Mouse (Mus musculus): ENCODE results near the gene Snx11.
"Not testable (repeated sequence)": the region's sequence is repeated elsewhere in the genome, so short reads cannot be mapped to it uniquely, and the experiment has no call there.

Snx11 gene

DNA sequence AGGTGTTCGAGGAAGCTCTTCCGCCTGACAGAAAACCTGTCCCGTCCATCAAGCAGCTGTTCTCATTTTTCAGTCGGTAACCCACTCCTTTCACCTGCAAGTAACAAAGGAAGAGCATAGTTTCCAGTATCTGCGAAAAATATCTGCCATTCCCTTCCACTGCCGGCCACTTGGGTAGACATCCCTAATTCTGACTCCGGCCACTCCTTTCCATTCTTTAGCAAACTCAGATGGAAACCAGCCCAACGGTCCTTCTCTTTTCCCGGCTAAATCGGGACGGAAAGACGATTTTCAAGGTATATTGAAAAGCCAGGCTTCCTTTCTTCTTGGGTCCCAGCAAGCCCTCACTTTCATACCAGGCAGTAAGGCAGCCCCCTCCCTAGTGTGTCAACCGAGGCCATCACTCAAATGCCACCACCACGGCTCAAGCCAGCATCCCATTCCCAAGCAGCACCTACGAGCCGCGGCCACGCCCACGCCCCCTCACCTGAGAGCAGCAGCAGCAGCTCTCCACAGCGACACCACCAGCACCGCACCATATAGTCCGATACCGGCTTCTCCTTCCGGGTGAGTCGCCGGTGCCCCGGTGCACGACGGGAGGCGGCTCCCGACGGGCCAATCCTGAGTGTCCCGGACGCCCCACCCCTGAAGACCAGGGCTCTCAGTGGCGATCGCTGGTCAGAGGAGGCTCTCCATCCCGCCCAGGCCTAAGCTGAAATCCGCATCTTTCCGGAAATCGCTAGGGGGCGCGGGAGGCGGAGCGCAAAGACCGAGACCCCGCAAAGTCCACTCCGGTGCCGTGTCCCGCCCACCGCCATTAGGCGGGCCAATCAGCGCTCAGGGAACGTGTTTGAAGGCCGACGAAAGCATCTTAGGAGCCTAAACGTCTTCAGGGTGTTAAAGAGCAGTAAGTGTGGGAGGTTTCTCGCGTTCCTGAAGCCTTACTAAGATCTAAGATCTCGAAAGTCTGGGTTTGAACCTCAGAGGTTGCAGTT, at the start of gene Snx11:
Gene Snx11, minus strand, starts transcription at position 592 of the 995 bp plus-strand sequence.
- in situ Hi-C loops (cut with MboI; ENCODE audit: unreplicated experiment in 2 of 2): loop anchor here in 1 of 2 experiments (10.0 kb wide), 2 partner anchors 58 to 268 kb away; partner anchors contain the start of genes Lrrc46 and Mrpl10

DNA sequence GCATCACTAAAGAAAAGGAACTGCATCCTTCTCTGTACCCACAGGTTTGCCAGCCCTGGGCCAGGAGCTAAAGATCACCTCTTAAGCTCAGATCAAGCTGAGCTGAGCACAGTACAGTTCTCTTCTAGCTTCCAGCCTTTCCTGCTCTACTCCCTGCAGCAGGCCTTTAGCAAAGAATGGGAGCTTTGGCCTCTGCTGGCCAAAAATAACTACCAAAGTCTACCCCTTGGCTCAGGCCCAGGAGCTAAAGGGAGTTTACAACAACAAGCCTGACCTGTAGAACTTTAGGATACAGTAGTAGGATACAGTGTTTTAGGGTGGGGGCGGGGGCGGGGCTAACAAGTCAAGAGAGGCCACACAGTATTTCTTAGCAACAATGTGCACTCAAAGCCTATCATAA, 49.1 kb upstream of the Snx11 start:
- in situ Hi-C loops (cut with MboI; ENCODE audit: unreplicated experiment in 2 of 2): loop anchor here in 1 of 2 experiments (5.0 kb wide), 1 partner anchor 34 kb away; no protein-coding TSS in a partner anchor

DNA sequence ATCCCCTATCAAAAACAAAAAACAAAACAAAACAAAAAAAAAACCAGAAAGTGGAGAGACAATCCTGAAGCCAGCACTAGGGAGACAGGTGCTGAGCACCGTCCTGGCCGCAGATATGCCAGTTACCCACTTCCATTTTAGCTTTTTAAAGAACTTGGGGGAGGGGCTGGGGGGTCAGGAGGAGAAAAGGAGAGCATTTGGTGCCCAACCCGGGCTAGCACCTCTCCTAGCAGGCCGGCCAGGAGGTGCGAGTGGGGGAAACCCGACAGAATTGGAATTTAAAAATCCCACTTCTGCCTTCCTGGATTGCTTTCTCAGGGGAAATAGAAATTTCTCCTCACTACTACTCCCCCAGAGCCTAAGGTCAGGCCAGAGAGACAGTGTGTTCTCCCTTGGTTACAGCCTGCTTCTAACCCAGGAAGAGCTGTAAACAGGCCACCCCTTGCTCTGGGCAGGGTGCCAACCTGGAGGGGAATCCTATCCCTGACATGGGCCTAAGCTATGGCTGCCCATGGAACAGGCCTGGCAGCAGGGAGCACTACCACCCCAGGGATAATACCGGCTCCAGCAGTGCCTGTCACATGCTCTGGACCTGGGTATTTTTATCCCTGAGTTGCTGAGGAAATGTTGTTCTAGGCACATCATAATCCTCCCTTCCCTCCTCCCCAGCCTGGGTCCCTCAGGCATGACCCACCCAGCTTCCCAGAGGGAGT, 47.6 kb upstream of the Snx11 start:
- in situ Hi-C loops (cut with MboI; ENCODE audit: unreplicated experiment in 2 of 2): loop anchor here in 1 of 2 experiments (5.0 kb wide), 1 partner anchor 33 kb away; no protein-coding TSS in a partner anchor

DNA sequence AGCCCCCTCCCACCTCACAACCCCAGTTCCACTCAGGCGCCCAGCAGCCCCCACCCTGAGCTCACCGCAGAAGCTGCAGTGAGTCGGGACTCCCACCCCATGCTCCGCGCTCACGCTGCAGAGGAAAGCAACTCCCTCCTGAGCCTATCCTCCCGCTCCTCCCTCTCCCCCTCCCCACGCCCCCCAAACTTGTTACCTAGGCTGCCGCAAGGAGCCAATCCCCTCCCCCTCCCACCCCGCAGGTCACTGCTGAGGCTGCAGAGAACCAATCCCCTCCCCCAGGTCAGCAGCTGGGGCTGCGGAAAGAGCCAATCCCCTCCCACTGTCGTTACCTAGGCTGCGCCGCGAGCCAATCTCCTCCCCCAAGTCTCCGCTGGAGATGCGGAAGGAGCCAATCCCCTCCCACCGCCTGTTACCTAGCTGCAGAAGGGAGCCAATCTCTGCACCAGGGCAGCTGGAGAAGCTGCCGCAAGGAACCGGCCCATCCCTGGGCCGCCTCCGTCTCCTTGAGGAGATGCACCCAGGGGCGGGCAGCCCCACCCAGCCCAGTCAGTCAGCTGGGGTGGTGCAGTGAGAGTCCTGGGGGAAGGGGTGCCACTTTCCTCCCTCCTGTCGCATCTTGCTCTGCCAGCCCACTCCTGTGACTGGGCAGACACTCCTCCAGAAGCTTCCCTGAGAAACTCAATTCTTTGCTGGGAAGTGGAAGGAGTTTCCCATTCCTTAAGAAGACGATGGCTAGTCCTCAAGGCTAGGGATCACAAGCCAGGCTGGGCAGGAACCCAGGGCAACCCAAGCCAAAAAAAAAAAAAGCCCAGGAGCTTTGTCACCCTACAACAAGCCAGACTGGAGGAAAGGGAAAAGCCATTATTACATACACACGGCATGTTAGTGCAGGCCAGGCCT, 46.8 kb upstream of the Snx11 start:
- in situ Hi-C loops (cut with MboI; ENCODE audit: unreplicated experiment in 2 of 2): no loop called here

DNA sequence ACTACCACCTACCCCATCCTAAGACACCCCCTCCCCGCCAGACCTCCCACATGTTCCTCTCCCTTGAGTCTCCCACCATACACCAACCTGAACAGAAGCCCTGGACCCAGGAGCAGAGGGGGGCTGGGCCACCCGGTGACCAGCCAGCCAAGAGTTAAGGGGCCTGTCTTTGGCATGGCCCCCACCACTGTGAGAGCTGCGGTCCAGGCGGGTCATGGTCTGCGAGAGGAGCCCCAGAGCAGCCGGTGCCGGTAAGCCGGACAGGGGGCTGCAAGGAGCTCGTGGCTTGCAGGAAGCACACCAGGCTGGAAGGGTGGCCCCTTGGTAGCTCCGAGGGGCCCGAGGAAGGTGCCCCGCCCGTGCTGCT, 46.1 kb upstream of the Snx11 start:
- in situ Hi-C loops (cut with MboI; ENCODE audit: unreplicated experiment in 2 of 2): no loop called here

DNA sequence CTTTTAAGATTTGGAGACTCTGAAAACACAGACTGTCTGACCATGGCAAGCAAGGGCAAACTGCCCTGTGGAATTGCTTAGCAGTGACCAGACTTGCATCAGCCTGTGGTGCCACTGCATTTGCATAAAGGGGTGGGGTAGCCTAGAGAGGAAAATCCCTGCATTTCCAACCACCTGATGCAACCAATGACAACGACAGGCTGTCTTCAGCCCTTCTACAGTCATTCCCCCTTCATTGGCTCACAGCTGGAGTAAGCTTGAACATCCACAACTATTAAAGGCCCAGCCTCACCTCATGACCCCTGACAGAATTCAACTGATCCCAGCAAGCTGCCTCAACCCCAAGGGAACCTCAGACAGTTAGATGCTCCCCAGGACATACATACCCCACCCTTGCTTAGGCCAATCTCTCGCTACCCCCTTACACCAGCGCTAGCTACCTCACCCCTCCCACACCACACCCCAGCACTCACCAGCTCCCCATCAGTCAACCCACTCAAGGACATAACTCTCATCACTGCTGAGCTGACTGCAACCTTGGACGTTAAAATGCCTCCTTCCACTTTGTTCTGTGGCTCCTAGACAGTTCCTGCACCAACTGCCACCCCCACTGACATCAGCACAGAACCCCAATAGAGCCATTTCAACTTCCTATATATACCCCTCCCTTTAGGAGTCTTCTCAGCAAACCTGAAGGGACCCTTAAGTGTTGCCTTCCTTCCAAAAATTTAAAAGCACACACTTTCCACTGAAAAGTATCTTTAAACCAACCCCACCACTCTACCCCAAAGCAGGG, 45.5 kb upstream of the Snx11 start:
- in situ Hi-C loops (cut with MboI; ENCODE audit: unreplicated experiment in 2 of 2): no loop called here

DNA sequence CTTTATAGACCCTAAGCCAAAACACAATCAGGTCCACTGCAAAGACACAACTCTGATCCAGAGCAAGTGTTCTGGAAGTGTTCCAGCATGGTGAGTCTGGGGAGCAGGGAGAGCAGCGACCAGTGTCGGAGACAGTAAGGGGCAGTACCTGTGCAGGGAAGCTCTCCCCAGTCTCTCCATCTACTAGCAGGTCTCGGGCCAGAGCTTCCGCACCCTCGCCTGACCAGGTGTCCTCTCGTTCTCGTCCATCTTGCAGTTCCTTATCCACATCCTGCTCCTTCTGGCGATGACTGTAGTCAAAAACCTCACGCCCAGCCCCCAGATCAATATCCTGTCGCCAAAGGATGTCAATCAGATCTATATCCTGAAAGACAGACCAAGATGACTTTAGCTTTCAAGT, 44.6 kb upstream of the Snx11 start:
- in situ Hi-C loops (cut with MboI; ENCODE audit: unreplicated experiment in 2 of 2): no loop called here

DNA sequence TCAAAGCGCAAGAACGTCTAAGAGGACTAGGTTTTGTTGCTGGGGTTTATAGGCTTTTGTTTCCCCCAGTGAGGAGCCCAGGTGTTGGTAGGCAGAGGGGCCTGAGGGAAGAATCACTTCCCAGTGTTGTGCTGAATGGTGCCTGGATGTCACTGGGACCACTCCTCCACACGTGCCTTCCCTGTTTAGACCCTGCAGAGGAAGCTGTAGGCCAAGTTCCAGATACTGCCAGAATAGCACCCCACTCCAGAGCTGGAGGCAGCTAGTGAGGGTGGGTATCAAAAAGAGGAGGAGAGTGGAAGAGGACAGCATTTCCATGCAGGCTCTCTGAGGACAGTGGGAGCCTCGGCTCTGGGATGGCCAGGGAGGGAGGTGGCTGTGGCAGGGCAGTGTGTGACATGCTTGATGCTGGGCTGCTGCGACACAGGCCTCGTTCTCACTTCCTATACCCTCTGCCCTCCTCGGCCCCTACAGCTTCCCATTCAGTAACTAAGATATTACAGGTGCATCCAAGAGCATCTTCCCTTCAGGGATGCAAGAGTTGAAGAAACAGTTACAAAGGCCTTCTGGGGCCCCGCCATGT, 40.9 kb upstream of the Snx11 start:
- in situ Hi-C loops (cut with MboI; ENCODE audit: unreplicated experiment in 2 of 2): no loop called here

DNA sequence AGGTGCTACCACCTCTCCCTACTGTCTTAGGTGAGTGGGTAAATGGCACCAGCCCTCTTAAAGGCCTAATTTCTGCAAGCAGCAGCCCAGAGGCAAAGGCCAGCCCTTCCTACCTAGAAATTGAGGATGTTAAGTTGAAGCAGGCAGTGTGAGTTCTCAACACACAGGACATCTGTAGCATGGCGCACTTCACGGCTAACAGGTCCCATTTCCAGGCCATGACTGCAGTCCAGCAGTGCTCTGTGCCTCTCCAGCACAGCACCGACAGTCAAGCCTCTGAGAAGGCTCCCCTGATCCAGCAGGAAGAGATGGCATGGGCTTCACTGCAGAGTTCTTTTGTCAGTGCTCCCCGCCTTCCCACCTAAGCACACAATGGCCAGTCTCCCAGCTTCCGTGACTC, 39.6 kb upstream of the Snx11 start:
- in situ Hi-C loops (cut with MboI; ENCODE audit: unreplicated experiment in 2 of 2): no loop called here

DNA sequence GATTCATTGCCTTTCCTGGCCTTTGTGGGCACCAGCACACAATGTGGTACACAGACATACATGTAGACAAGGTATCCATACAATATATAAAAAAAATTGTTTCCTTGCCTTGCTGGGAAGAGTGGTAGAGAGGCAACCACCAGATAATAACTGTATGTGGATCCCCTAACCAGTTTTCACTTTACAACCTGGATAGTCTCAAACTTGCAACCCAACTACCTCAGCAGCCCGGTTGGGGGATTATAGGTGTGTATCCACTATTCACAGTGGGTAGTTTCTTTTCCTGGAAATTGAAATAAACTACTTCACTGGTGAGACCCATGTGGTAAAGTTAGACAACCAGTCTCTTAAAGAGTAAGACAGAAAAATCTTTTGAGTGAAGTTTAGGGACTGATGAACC, 39.1 kb upstream of the Snx11 start:
- in situ Hi-C loops (cut with MboI; ENCODE audit: unreplicated experiment in 2 of 2): no loop called here

DNA sequence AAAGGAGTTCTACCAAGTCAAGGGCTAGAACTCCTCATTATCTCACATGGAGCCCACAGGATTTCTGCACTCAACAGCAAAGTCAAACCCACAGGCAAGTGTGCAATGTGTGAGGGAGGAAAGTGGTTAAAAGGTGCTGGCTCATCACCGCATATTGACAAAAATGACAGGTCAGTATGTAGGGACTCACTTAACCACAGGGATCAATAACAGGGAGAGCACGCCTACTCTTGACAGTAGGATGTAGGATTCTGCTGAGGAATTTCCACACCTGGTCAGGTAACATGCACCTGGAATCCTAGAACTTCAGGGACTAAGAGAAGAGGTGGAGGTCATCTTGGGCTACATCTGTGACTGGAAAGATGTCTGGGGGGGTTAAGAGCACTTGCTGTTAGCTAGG, 38.5 kb upstream of the Snx11 start:
- in situ Hi-C loops (cut with MboI; ENCODE audit: unreplicated experiment in 2 of 2): no loop called here

DNA sequence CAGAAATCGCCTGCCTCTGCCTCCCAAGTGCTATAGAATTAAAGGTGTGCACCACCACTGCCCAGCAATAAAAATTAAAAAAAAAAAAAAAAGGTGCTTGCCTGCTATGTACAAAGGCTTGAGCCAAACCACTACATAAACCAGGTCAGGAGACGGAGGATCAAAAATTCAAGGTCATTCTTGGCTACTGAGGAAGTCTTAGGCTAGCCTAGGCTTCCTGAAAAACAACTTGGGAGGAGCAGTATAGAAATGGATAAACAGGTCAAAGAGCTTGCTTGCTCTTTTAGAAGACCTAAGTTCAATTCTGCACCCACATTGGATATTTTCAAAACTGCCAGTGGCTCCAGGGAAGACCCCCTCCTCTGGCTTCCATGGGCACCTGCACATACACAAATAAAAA, 37.1 kb upstream of the Snx11 start:
- in situ Hi-C loops (cut with MboI; ENCODE audit: unreplicated experiment in 2 of 2): no loop called here

DNA sequence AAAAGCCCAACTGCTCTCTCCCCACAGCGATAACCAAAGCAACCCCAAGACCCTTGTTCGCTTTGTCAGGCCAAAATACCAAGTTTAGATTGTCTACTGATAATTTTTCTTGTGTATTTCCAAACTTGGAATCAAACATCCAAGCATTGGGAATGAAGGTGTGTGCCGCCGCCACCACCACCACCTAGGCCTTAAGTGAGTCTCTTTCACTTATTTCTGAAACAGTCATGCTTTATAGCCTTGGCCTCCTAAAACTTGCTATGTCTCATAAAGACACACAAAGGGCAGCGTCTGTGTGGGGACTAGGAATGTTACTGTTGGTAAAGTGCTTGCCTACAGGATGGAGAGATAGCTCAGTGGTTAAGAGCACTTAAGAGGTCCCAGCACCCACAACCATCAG, 36.6 kb upstream of the Snx11 start:
- in situ Hi-C loops (cut with MboI; ENCODE audit: unreplicated experiment in 2 of 2): no loop called here

DNA sequence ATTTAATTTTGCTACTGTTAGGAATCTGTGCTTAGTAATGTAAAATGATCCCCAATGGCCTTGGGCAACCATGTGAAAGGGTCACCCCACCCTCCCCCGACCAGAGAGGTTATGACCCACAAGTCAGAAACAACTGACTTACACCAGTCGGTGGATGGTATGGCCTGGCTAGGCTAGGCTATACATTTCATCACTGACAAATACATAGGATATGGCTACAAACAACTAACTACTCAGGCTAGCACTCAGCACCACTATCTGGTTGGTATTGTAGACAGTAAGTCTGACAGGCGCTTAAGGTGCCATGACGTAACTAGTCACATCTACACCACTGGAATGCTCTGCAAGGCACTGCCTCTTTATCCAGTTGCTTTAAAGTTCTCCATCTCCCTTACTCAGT, 36.1 kb upstream of the Snx11 start:
- in situ Hi-C loops (cut with MboI; ENCODE audit: unreplicated experiment in 2 of 2): no loop called here

DNA sequence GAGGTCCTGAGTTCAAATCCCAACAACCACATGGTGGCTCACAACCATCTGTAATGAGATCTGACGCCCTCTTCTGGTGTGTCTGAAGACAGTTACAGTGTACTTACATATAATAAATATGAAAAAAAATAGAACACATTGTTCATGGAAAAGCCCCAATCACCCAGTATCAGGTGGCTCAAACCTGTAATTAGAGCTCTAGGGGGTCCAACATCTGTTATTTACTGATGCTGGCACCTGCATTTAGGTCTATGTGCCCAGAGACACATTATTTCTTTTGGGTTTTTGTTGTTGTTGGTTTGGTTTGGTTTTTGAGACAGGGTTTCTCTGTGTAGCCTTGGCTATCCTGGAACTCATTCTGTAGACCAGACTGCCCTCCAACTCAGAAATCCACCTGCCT, 33.8 kb upstream of the Snx11 start:
- in situ Hi-C loops (cut with MboI; ENCODE audit: unreplicated experiment in 2 of 2): not testable (repeated sequence)

DNA sequence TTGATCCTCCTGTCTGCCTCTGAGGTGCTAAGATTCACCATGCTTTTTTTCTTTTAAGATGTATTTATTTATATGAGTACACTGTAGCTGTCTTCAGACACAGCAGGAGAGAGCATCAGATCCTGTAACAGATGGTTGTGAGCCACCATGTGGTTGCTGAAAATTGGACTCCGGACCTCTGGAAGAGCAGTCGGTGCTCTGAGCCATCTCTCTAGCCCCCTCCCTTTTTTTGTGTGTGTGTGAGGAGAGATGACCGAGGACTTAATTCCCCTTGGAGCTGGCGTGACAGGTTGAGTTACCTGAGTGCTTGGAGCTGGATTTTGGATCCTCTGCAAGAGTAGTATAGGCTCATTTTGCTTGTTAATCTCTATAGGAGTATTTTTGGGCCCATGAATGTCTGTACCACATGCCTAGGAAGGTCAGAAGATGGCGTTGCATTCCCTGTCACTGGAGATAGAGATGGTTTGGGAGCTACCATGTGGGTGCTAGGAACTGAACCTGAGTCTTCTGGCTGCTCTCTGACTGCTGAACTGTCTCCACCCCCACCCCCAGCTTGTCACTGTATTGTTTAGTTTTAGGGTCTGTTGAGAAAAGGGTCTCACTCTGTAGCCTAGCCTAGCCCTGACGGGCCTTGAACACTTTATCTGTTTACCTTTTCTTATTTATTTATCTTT, 32.3 kb upstream of the Snx11 start:
- in situ Hi-C loops (cut with MboI; ENCODE audit: unreplicated experiment in 2 of 2): no loop called here

DNA sequence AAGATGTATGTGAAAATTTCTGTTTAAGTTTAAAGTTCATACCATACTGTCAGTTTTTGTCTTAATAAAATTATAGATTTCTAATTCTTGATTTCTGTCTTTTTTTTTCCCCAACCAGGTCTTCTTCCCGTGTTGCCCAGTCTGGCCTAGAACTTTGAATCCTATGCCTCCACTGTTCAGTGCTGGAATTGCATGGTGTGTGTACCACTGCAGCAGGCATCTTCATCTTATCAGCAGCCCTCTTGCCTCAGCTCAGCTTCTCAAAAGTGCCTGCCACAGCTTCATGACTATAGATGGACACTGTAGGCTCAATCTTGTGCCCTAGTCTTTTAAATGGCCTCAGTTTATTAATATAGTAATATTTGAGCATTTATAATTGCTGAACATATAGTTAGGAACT, 30.7 kb upstream of the Snx11 start:
- in situ Hi-C loops (cut with MboI; ENCODE audit: unreplicated experiment in 2 of 2): no loop called here

DNA sequence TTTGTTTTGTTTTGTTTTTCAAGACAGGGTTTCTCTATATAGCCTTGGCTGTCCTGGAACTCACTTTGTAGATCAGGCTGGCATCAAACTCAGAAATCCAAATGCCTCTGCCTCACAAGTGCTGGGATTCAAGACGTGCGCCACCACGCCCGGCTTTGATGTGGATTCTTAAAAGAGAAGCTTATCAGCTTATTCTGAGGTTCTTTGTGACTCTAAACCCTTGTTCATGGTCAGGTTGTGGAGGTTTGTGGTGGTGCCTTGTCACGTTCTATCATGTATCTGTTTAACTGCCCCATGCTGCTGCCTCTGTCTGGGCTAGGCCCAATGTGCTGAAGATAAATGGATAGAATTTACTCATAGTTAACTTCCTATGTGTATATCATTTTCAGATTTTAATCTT, 28.2 kb upstream of the Snx11 start:
- in situ Hi-C loops (cut with MboI; ENCODE audit: unreplicated experiment in 2 of 2): no loop called here

DNA sequence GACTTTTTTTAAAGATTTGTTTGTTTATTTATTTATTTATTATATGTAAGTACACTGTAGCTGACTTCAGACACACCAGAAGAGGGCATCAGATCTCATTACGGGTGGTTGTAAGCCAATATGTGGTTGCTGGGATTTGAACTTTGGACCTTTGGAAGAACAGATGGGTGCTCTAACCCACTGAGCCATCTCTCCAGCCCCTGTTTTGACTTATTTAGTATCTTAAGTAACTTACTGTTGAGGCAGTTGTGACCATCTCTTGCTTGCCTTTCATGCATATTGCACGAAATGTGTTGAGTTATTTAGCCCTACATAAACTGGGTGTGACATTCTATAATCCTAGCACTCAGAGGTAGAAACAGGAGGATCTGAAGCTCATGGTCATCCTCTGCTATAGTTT, 22.2 kb upstream of the Snx11 start:
- in situ Hi-C loops (cut with MboI; ENCODE audit: unreplicated experiment in 2 of 2): no loop called here
